Mouse (Mus musculus) left cerebral cortex, postnatal 36 days (tissue): ENCODE measurements around the gene Gm4952. TPM values are rescaled to one million over a fixed set of nuclear protein-coding genes. Genes with fewer than 3 reads are reported as not detected.

Experiments
- total RNA-seq, 2 experiments: library from RNA; stranded (reverse); gene quantifications; 2 replicates each; pipeline ENCODE4 v1.2.3; 2021

The Gm4952 gene
- total RNA-seq, 2 experiments from 2014 or later, result not detected

Other genes starting within 250 kb of the Gm4952 start
- not detected for gene Olfr1440, start 212.7 kb upstream of the Gm4952 start, total RNA-seq
- not detected for gene Olfr1441, start 182.5 kb upstream of the Gm4952 start, total RNA-seq
- gene Pfpl, start 172.1 kb upstream of the Gm4952 start, total RNA-seq, result not detected
- 1 to 10 TPM; 7.9 to 8.5 TPM for gene Mpeg1, start 139.2 kb upstream of the Gm4952 start, total RNA-seq
- gene Dtx4, start 98.5 kb upstream of the Gm4952 start, total RNA-seq, result 10 to 100 TPM; 32.9 to 35.5 TPM
- 1 to 10 TPM; 1.9 to 2.1 TPM for gene Fam111a, start 54.2 kb upstream of the Gm4952 start, total RNA-seq
- gene Glyat, start 33.3 kb downstream of the Gm4952 start, total RNA-seq, result not detected
- gene Olfr1442, start 70.5 kb downstream of the Gm4952 start, total RNA-seq, result not detected
- gene Olfr1443, start 78.1 kb downstream of the Gm4952 start, total RNA-seq, result not detected
- gene Keg1, start 95.8 kb downstream of the Gm4952 start, total RNA-seq, result not detected
- 1 to 10 TPM; 2.6 to 3.9 TPM for gene Cntf, start 165.7 kb downstream of the Gm4952 start, total RNA-seq
- 10 to 100 TPM; 94.2 to 95.2 TPM for gene Zfp91, start 196.2 kb downstream of the Gm4952 start, total RNA-seq
- gene Lpxn, start 196.2 kb downstream of the Gm4952 start, total RNA-seq, result 1 to 10 TPM; 1.2 to 1.6 TPM
- not detected for gene Gm5244, start 246.7 kb downstream of the Gm4952 start, total RNA-seq